Mouse (Mus musculus): ENCODE measurements around the gene Stxbp6.

DNA sequence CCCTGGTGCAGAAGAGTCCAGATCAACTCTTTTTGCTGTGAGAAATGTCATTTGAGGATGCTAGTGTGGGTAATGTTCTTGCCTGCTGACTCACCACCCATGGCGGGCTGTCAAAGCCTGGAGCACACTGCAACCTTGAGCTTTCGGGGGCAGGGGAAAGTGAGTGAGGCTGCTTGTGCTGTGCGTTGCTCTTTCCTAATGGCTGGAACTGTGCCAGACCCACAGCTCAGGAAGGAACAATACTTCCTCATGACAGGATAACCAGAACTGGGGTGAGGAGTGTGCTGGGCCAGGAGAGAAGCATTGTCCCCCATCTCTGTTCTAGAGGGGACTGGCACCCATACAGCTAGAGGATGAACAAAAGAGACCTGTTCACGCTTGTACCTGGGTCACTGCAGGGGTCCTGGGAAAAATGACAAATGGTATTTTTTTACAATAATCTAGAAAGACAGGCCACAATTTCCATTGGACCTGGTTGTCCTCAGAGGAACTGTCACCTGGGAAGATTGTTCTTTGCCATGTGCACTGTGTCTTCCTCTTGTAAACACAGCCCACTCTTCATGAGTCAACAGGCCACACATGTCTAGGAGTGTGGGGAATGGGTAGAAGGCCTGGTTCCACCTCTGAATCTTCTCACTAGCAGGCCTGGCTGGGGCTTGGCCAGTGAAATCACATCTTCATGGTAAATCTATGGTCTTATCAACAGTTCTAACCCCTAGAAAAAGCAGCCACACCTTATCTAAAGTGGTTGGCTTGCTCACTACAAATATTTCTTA, 216.2 kb downstream of the Stxbp6 start:
- TF ChIP-seq CTCF (IDR thresholded peaks at IDR 0.05; ENCODE audit: control insufficient read depth, insufficient read depth, insufficient read length) (no peak), USF1 (IDR thresholded peaks at IDR 0.05; ENCODE audit: low read depth) (no peak), MAX (IDR thresholded peaks at IDR 0.05) (no peak), CEBPB (IDR thresholded peaks at IDR 0.05; ENCODE audit: low read depth) (no peak), MYOG (IDR thresholded peaks at IDR 0.05; ENCODE audit: control insufficient read depth, extremely low read depth, insufficient read length) (no peak), FOSL1 (IDR thresholded peaks at IDR 0.05; ENCODE audit: insufficient read depth, low read length, poor library complexity, severe bottlenecking) (no peak), MYOD1 (IDR thresholded peaks at IDR 0.05; ENCODE audit: control insufficient read depth, insufficient read length, low read depth) (no peak)
